Mouse (Mus musculus) splenic B cell, adult 2 months (primary cell): Measurements from ENCODE around the gene Zfp683.

Source experiments
- DNase-seq: peaks from one replicate; pipeline ENCODE4 v3.0.0-alpha.2; 2011; ENCODE audit warnings: low read depth, low spot score
- H3K27me3 ChIP-seq: 2 replicates; pipeline ENCODE4 v1.6.1; 2012; ENCODE audit warnings: mild to moderate bottlenecking, low read length, moderate library complexity, mixed read lengths; ENCODE audit not compliant: control insufficient read depth, poor library complexity, insufficient read depth, severe bottlenecking
- H3K36me3 ChIP-seq: 2 replicates; pipeline ENCODE4 v1.6.1; 2012; ENCODE audit warnings: mild to moderate bottlenecking, low read length, moderate library complexity, mixed read lengths; ENCODE audit not compliant: control insufficient read depth, poor library complexity, insufficient read depth, severe bottlenecking

Gene Zfp683

DNA sequence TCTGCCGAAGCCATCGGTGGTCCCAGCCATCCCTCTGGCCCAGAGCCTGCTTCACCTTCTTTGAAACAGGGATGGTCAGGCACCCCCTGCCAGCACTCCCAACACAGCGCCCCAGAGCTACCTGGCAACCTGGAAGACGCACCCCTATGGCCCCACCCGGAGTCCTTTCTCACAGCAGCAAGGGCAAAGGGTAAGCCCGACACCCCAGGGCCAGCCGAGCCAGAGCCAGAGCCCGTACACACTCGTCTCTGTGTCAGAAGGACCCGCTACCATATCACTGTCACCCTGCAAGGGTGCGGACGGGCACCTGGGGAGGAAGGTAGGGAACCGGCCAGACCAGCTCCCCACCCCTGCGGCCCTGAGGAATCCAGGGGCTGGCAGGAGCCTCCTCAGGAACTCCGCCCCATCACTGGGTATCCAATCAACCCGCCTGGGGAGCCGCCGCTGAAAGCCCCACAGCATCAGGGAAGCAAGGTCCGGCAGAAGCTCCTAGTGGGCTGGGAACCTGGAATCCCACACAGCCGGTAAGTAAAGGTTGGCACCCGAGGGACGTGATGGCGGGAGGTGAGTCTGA is 11.9 kb downstream of the Zfp683 start:
- no peaks in the 10 kb centered on the region for H3K27me3 ChIP-seq
- DNase-seq = no peak
- H3K36me3 ChIP-seq = no peaks in the 10 kb centered on the region

DNA sequence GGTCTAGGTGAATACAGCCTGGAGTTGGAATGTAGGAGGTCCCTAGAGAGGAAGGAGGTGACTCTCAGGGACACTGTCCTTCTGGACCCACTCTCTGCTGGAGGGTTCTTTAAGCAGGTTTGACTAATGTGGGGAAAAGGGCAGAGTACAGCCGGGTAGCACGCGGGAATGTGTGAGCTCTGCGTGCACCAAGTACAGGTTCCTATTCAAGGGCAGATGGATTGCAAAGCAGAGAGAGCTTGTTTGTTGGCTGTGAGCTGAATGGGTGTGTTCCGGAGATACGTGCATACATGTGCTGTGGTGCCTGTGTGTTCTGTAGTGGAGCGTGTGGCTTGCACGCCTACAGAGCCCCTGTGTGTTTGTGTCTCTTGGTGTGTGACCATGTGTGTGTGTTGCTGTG is 13.7 kb downstream of the Zfp683 start:
- Histone ChIP-seq H3K27me3 (no peaks in the 10 kb centered on the region), H3K36me3 (no peaks in the 10 kb centered on the region)
- DNase-seq = no peak

DNA sequence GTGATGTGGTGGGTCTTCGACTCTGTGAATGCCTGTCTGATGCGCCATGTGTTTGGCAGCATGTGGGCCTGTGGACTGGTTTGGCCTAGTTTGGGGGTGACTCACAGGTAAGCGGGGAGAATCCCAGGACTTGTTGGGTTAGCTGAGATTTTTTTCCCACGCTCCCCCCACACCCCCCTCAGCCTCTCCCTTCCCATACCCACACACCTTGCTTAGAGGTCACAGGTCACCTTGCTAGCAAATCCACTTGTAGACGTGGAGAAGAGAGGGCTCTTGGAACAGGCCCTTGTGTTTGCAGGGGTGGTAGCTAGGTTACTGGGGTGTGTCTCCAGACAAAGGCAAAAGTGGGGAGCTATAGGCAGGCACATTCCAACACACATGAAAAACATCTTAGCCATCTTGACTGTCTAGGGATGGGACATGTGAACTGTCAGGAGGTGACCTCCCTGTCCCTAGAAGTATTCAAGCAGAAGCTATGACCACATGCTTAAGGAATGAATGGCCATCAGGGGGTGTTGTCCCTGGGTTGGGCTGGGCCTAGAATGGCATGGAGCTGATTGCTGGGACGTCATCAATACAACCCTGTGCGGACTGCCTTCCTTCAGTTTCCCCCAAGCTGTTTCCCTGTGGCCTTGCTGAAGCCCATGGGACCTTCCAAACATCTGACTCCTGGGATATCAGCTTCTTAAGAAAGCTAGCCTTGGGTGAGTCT is 14.4 kb downstream of the Zfp683 start:
- no peaks in the 10 kb centered on the region for H3K36me3 ChIP-seq
- no peaks in the 10 kb centered on the region for H3K27me3 ChIP-seq
- no peak for DNase-seq

DNA sequence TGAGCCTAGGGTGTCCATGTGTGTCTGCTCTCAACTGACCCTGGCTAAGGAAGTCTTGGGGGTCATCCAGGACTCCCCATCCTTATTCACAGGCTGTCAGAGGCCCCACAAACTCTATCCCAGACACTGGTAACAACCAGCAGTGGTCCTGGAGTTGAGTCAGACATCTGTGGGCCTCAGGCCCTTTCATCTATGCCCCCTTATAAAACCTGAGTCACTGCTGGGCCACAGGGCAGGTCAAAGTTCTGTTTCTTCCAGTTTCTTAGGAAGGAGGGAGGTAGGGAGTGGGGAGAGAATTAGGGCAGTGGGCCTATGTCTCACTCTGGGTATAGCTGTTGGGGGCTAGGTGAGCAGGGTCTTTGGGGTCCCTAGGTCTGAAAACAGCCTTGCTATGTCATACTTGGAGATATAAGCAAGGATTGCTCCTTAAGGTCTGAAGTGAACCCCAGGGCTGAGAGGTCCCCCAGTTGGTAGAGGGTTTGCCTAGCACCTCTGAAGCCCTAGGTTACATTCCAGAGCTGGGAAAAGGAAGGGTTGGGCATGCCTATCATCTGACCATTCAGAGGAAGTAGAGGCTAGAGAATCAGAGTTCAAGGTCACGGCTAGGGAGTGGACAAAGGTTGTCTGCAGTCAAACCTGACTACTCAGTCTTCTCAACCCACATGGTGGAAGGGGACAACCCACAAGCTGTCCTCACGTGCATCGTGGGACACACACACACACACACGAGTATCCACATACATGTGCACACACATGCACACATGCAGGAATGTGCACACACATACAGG is 15.3 kb downstream of the Zfp683 start:
- H3K36me3 ChIP-seq = no peaks in the 10 kb centered on the region
- H3K27me3 ChIP-seq = no peaks in the 10 kb centered on the region
- no peak for DNase-seq

DNA sequence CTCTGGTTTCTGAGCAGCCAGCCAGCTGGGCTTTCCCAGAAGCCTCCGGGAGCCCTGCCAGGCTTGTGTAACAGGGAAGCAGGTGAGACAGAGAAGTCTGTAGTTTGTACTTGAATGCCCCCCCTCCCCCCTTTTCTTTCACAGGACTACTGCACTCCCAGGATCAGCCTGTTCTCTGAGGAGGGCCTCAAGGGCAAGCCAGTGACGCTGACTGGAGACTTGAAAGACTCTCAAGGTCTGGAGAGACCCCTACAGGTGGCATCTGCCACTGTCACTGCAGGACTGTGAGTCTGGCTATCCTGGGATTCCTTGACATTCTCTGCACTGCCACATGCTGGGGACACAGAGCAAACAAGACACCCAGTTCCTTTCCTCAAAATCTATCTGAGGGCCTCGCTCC is 25.1 kb downstream of the Zfp683 start:
- no peaks in the 10 kb centered on the region for H3K36me3 ChIP-seq
- no peaks in the 10 kb centered on the region for H3K27me3 ChIP-seq
- DNase-seq = peak; percentile 73

DNA sequence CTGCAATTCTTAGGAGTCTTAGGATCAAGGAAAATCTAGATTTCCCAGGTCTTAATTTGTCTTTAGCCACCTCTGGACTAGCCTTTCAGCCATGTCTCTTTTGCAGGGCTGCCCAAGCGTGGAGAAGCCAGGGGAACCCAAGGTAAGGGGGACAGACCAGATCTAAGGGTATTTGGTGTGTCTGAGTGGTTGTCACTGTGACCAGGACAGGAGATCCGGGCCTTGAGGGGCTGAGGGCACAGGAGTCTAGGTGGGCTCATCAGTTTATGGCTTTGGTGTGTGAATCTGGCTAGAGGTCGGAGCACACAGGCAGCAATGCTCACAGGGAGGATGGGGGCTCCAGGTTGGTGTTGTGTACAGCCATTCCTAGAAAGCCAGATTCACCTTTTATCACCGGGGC is 27.0 kb downstream of the Zfp683 start:
- no peaks in the 10 kb centered on the region for H3K36me3 ChIP-seq
- no peak for DNase-seq
- no peaks in the 10 kb centered on the region for H3K27me3 ChIP-seq

DNA sequence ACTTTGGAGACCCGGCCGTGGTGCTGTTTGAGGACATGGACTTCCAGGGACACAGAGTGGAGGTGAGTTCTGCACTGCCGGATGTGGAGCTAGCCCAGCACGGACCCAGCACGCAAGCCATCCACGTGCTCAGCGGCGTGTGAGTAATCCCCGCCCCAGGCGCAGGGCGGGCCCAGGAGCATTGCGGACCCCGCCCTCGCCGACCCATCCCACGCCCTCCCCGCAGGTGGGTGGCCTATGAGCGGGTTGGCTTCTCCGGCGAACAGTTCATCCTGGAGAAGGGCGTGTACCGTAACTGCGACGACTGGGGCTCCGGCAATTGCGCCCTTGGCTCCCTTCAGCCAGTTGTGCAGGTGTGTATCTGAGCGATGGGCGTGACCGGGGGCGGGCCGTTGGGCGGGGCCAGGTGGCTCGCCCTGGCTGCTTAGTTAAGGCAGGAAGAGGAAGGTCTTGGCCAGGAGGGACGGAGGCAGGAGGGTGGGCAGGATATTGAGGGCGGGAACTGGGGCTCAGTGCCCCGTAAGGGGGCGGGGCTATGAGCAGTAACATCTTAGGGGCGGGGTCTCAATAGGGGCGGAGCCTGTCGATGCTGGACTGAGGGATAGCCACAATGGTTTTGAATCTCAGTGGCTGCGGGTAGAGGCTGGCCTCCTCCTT is 28.2 kb downstream of the Zfp683 start:
- peak; percentile 98 for DNase-seq
- Histone ChIP-seq H3K27me3 (no peaks in the 10 kb centered on the region), H3K36me3 (no peaks in the 10 kb centered on the region)

DNA sequence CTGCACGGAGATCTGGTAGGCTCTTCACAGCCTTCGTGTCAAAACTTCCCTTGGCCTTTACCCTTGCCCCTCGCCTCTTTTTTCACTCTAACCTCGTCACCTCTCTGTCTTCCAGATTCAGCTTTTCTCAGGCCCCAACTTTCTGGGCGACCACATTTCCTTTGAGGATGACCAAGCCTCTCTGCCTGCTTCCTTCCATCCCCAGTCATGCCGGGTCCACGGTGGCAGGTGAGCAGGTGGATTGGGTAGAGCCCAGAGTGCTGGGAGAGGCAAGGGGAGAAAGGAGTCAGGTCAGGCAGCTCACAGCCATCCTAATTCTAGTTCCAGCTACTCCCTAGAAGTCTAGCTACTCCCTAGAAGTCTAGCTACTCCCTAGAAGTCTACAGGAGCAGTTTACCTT is 28.8 kb downstream of the Zfp683 start:
- Histone ChIP-seq H3K36me3 (no peaks in the 10 kb centered on the region), H3K27me3 (no peaks in the 10 kb centered on the region)
- DNase-seq = no peak

DNA sequence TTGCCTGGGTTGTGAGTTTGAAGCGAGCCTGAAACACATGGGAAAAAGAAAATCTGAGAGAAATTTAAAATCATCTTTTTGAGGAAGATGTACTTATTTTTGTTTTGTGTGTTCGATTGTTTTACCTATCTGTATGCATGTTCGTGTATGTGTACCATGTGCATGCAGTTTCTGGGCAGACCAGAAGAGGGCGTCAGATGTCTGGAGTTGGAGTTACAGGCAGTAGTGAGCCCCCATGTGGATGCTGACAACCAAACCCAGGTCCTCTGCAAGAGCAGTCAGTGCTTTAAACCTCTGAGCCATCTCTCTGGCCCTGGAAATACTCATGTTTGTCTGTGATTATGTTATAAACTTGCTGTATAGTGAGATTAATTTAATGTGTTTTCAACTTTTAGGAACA is 31.4 kb downstream of the Zfp683 start:
- H3K27me3 ChIP-seq = no peaks in the 10 kb centered on the region
- DNase-seq = peak; percentile 38
- no peaks in the 10 kb centered on the region for H3K36me3 ChIP-seq

DNA sequence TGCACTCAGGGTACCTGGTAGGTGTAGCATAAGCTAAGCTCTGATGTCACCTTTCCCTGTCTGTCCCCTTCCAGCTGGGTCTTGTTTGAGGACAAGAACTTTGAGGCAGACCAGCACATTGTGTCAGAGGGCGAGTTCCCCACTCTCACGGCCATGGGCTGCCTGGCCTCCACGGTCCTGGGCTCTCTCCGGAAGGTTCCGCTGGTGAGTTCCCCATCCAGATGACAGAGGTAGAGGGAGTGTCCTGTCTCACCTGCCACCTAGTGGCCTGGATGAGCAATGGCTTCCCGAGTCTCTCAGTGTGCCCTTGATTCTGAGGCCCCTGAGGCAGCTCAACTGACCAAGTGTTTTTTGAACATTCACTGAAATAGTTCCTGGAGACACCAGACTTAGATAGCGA is 33.8 kb downstream of the Zfp683 start:
- Histone ChIP-seq H3K36me3 (0 out of 2 replicates have a peak, but pooled peaks cover 2% of the 10 kb centered on the region), H3K27me3 (no peaks in the 10 kb centered on the region)
- peak; percentile 82 for DNase-seq

DNA sequence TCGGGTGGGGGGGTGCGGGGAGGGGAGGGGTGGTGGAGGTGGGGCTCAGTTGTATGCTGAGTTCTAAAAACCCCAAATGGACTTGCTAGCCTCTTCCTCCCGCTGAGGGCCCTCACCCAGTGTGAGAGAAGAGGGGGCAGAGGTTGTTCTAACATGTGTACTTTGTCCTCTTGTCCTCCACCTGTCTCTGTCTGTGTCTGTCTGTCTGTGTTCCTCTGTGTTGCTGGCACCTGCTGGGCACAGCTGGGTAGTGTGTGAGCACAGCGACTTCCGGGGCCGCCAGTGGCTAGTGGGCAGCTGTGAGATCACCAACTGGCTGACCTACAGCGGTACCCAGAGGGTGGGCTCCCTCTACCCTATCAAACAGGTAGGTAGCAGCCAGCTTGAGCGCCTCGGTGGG is 35.4 kb downstream of the Zfp683 start:
- no peaks in the 10 kb centered on the region for H3K27me3 ChIP-seq
- DNase-seq = no peak
- peaks cover 11% of the 10 kb centered on the region; the same call in 1 of the 2 replicates for H3K36me3 ChIP-seq

DNA sequence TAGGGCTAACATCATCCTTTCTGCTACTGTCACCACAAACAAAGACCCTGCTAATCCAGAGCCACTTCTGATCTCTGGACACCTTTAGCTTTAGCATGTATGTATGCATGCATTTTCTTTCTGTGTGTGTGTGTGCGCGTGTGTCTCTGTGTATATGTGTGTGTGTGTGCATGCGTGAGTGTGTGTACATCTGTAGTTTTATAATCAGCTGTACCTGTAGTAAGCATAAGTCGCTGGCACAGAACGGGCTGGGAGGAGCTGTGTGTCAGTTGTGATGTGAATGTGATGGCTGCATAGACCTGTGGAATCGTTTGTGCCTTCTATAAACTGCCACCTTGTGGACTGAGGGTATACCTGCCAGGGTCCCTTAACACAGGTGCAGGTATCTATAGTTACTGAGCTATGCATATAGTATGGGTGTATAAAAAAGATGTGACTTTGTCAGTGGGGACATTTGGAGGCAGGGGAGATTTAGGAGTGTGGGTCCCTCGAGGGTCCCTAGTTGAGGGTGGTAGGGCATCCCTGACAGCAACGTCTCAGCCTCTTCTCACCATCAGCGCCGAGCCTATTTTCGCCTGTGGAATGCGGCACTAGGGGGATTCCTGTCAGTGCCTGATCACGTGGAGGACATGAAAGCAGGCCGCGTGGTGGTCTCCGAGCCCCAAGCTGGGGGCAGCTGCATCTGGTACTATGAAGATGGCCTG is 37.0 kb downstream of the Zfp683 start:
- Histone ChIP-seq H3K27me3 (no peaks in the 10 kb centered on the region), H3K36me3 (peaks cover 11% of the 10 kb centered on the region; the same call in 1 of the 2 replicates)
- no peak for DNase-seq

DNA sequence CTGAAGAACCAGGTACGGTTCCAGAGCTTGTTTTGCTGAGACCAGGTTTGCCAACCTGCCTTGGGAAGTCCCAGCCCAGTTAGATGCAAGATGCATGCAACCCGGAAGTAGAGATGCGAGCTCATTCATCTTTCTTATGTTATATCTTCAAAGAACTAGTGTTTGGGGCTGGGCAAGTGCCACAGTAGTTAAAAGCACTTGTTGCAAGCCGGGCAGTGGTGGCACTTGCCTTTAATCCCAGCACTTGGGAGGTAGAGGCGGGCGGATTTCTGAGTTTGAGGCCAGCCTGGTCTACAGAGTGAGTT is 37.5 kb downstream of the Zfp683 start:
- no peaks in the 10 kb centered on the region for H3K27me3 ChIP-seq
- DNase-seq = no peak
- peaks cover 11% of the 10 kb centered on the region; the same call in 1 of the 2 replicates for H3K36me3 ChIP-seq

DNA sequence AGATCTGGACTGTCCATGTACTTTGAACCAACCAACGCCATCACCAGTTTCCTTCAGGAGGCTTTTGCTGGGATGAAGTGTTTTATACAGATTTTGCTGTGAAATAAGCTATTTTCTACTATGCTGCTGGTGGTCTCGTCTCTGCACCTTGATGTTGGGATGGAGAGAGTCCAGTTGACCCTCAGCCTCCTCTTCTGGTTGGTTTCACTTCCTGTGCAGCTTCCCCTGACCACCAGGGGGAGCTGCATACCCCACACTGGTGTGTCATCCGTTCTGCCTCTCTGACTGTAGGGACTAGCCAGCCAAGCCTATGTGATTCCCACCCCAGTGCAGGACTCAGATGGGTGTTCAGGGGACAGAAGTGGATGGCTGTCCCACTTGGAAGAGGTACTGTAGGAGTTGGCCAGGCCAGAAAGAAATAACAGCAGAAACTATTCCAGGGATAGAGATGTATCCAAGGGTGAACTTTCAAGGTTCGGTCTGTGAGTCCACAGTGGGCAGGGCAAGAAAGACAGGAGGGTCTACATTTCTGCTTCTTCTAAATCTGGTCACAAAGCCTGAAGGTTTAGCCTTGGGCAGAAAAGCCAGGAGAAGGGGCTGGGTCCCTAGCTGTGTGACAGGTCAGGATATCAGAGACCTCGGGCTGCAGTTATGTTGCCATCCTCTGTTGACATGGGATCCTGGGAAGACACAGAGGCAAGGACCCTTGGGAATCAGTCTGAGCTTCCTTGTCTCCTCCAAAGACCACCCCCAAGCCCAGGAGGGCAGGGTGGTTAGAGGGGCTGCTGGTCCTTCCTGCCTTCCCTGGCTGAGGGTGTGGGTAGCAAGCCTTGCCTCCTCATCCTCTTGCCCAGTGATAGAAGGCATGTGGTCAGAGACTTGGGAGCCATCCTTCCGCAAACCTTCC is 39.0 kb downstream of the Zfp683 start:
- peak; percentile 89 for DNase-seq
- H3K36me3 ChIP-seq = peaks cover 11% of the 10 kb centered on the region; the same call in 1 of the 2 replicates
- no peaks in the 10 kb centered on the region for H3K27me3 ChIP-seq
